Mouse (Mus musculus) E14TG2a.4 (cell line): ENCODE data around the gene Rbm33.

ENCODE experiments used
- CTCF ChIP-seq: conservative IDR thresholded peaks from 2 replicates; pipeline ENCODE4 v1.5.1; 2014; ENCODE audit warnings: low read length
- NANOG ChIP-seq: IDR thresholded peaks from 2 replicates; pipeline ENCODE4 v1.6.1; 2014; ENCODE audit warnings: borderline replicate concordance, low read length, mixed read lengths

DNA sequence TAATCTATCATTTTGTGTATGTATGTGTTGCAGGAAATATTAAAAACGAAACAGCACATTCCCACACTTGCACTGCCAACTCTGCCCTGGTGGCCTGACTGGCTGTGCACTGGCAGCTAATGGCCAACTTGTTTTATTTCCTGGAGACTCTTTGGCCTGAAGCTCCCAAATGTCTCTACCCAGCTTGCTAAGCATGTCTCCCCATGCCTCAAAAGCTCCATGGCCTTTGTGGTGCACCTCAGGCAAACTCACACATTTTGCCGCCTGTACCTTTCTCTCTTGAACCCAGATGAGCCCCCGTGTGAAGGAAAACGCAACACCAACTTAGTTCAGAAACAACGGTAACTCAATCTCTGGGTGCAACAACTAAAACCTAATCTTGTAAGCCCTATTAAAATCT, 136.2 kb downstream of the Rbm33 start:
- TF ChIP-seq CTCF (no peak), NANOG (no peak)
